Mouse (Mus musculus) urinary bladder, adult 2 months (tissue): ENCODE results near the gene Sult1d1. TPM values are rescaled to one million over a fixed set of nuclear protein-coding genes. Genes with fewer than 3 reads are reported as not detected.
"Not testable (repeated sequence)": the region's sequence is repeated elsewhere in the genome, so short reads cannot be mapped to it uniquely, and the experiment has no call there.

Source experiments
- DNase-seq: peaks from one replicate; pipeline ENCODE4 v3.0.0; 2022; ENCODE audit warnings: low spot score
- polyA plus RNA-seq: library from polyadenylated mRNA; depleted of rRNA; stranded (reverse); fragments of >200 nt; gene quantifications from 2 replicates; pipeline ENCODE4 v1.2.3, GENCODE M21; 2012; rRNA removed

The Sult1d1 gene
- 0.04 TPM in 1 of 2 replicates, not detected in the other for polyA plus RNA-seq

DNA sequence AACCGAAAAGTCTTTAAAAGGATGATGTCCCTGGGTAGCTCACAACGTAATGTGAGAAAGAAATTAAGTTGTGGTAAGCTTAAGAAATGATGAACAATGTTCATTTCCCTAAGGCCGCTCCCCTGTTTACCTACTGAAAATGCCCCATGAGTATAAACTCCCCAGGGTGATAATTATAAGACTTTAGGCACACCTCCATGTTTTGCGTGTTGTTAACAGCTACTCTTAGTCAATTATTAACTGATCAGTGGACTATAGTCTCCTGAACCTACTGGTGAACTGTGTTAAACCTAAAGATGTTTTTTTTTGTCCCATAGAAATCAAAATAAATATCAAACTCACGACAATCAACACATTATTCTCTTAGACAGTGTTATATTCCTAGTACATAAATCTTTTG is at the start of gene Sult1d1:
Gene Sult1d1 (minus strand): TSS at position 183 of the 400 bp plus-strand sequence.
- DNase-seq: no peak

DNA sequence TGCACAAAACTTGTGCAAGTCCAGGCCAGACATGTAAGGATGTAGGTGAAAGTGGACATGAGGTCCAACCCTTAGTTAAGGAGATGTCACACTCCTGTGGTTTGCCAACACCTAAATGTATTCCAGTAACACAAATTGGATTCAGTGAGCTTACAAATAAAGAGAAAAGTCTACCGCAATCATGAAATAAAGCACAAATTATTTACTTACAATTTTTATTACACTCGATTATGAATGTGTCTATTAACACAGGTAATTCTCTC is 46.2 kb upstream of the Sult1d1 start:
- DNase-seq: no peak

DNA sequence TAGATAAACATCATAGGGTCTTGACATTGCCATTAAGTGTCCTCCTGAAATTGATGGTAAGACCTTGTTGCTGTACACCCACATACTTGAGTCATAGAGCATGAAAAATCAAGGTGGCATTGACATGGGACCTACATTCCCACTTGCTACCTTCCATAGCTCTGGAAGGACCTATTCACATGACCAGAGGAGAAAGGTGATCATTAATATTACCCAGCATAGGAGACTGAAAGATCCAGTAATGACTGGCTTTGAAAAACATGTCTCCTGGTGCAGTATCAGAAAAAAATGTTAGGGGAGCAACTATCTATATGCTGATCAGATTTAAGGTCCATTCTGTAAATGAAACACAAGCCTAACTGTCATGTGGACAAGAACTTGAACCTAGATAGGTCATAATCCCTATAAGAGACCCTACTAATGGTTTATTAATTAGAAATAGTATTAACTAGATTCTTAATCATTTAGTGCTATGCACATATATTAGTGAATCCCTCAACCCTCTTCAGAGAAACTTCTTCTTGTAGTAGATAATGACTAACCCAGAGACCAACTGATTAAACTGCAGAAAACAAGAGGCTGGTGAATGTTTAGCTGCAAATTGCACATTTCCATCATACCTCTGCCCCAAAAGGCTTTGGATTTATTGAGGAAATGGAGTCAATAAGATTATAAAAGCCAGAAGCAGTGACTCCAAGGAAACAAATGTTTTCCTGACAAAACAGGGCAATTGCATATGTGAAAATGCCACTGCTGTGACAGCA is 45.7 kb upstream of the Sult1d1 start:
- no peak for DNase-seq

DNA sequence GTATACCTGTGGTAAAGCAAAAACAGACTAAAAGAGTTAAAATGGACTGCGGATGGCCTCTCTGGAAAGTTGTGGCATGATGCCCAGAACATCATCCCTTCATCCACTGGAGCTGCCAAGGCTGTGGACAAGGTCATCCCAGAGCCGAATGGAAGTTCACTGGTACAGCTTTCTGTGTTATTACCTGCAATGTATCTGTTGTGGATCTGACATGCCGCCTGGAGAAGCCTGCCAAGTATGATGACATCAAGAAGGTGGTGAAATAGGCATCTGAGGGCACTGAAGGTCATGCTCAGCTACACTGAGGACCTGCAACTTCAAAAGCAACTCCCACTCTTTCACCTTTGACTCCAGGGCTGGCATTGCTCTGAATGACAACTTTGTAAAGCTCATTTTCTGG is 32.2 kb upstream of the Sult1d1 start:
- no peak for DNase-seq

DNA sequence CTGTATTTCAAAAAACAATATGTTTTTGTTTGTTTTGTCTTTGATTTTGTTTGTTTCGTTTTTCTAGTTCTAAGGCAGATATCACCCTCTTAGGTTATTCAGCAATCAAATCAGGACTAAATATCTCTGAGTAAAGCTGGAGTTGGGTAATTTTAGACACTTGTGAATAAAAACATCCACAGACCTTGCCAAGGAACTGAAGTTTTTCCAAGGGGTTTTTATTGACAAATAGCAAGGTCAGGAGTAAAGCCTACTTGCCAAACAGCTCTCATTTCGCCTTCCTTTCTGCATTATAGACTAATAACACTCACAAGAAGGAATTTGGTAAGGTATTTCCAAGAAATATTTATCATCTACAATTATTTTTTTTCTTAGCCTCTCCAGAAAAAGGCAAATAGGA is 29.1 kb upstream of the Sult1d1 start:
- DNase-seq: no peak

DNA sequence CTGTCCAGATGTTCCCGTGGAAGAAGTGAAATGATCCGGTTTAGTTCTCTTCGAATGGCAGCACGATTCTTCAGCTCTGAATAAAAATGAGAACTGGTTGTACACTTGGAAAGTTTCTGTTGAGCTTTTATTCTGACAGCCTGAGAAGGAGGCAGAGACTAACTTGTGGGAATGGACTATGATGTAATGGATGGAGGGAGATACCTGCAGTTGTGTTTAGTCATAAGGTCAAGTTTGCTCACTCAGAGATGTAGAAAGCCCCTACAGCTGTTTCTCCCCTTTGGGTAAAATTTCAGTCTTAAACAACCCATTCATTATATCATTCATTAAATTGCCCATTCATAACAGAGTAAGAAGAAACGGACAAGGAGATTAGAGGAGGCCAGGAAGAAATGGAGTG is 22.7 kb upstream of the Sult1d1 start, which contains the start of gene Sult1e1:
Gene Sult1e1 (minus strand): TSS at position 101 of the 400 bp plus-strand sequence.
- DNase-seq: no peak

DNA sequence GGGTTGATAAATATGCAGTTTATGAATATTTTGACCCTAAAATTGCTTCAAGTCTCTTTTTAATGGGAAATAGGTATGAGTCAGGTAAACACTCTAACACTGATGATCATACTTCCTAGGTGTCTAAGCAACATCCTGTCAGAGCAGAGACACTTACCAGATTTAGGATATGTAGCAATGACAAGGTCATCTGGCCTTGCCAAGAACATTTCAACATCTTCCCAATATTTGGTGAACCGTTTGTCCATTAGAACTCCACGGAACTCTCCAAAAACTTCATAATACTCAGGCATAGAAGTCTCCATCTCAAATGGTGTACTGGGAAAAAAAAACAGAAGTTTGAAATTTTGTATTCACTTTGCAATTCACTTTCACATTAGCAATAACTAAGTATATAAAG is 21.1 kb upstream of the Sult1d1 start:
- no peak for DNase-seq

DNA sequence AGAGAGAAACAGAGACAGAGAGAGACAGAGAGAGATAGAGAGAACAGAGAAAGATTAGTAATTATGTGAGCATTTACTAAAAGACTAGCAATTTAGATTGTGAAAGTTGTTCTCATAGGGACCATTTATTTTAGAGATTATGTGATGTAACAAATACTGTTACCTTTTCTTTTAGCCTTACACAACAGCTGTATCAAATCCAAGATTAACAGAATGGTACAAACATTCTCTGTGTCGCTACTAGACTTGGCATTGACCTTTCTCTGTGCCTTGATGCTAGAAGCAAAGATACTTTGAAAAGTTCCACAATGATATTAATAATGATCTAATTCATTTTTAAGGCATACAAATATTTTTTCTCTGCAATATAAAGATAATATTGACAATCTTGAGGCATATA is 11.6 kb upstream of the Sult1d1 start:
- DNase-seq: no peak

DNA sequence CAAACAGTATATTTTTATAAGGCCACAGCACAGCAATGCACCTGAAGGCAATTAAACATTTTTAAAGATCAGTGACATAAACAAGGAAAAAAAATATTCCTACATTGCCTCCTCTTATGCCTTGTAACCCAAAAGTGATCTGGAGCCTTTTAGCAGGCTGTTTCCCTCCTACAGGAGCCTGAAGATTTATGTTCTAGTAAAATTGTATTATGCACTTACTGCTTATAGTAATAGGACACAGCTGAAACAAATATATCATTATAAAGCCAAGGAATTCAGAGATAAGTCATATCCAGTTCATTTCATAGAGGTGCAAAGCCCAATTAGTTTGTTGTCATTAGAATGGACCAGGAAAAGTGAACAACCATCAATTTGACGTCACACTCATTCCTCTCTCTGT is 5.3 kb upstream of the Sult1d1 start:
- DNase-seq: no peak

DNA sequence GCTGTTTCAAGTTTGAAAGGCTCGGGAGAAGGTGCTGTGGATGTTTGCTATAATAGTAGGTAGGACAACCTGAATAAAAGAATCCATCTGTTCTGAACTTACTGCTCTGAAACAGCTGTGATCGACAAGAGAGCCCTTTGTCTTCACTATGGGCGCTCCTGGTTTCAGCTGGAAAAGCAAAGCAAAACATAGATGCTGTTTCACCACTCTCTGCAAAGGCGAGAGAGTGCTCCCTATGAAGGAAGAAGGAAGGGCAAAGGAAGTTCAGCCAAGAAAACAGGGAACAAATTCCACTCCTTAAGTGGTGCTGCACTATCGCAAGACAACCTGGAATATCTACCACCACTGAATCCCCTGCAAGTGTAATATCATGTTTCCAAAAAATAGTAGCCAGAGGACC is 4.7 kb upstream of the Sult1d1 start:
- DNase-seq: no peak

DNA sequence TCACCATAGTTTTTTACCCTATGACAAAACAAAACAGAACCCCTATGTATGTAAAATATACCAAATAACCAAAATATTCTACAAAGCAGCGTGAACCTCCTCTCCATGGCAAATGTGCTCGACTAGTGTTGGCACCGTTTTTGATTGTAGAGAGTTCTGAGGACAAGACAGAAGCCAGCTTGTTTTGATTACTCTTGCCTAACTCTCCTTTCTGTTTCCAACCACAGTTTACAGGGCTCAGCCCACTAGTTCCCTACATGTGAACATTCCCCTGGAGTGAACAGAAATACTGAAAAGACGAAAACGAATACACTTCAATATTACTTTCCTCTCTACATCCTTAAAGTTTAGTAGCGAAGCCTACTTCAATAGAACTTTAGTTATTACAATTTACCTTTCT is 4.0 kb upstream of the Sult1d1 start:
- DNase-seq: no peak

DNA sequence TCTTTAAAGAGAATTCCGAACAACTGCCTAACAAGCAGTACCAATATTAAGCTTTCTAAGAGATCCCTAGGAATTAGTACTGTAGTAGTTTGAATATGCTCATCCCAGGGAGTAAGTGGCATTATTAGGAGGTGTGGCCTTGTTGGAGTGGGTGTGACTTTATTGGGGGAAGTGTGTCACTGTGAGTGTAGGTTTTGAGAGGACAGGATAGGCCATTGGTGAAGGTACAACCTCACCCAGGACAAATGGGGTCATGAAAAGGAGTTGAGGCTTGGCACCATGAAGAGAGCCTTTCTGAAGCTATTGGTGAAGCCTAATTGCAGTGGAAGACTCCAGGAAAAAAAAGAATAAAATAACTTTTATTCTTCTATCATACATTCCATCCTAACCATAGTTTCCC is 1.5 kb downstream of the Sult1d1 start:
- no peak for DNase-seq

DNA sequence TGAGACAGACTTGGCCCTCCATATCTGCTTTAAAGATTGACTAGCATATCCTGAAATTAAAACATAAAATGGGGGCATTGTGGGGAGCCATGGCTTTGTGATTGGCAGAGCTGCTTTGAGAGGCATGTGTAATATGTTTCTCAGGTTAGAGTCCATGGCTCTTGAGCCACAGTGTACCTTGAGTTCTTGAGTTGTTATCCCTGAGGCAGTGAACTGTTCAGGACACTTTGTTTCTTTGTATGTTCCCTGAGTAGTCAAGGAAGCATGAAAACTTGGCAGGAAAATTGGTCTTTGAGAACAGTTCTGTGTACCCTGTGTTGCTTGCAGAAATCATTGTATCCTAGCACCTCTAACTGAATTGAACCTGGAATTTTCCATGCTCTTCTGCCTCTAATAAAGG is 5.9 kb downstream of the Sult1d1 start:
- no peak for DNase-seq

DNA sequence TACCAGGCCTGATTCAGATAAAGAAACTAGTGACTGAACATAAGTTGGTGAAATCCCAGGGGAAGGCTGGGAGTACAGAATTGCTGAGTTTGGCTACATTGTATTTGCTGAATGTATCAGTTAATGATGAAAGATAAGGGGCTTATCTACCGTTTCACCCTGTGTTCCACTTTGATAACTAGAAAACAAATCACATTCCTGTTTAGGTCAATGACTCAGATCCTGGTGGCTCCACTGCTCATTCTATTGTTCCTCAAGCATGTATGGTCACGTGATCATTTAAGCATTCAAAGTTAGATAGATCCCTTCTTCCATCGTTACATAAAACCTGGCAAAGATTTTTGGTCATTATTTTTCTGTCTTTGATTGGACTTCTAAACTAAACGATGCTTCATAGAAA is 6.3 kb downstream of the Sult1d1 start:
- DNase-seq: no peak

DNA sequence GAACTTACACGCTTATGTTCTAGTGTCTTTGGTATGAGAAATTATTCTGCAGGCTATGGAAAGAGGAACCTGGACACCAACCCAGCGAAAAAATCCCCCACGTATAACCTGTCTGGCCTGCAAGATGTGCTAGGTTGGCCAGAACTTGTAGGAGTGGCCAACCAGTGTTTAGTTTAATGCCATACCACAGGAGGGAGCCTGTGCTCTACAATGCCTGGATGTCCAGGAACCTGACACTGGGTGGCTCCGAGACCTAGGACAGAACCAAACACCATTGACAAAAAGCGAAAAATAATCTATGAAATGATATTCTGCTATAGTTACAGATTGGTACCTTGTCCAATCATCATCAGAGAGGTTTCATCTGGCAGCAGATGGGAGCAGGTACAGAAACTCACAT is 8.7 kb downstream of the Sult1d1 start:
- no peak for DNase-seq

DNA sequence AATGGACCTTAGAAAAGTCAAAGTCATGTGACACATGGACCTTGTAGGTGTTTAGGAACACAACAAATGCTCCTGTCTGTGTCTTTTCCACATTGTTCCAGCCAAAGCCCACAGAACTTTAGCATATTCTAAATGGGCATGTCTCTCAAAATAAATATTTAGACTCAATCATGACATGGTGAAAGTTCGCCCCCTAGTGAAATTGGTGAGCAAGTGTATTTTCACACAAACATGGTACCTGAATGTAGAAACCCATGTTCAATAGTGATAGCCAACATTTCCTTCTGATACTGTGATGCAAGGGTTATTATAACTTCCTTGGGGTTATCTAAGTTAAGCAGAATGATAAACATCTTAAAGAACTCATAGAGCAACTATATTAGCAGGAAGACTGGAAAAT is 17.9 kb downstream of the Sult1d1 start:
- DNase-seq: no peak

DNA sequence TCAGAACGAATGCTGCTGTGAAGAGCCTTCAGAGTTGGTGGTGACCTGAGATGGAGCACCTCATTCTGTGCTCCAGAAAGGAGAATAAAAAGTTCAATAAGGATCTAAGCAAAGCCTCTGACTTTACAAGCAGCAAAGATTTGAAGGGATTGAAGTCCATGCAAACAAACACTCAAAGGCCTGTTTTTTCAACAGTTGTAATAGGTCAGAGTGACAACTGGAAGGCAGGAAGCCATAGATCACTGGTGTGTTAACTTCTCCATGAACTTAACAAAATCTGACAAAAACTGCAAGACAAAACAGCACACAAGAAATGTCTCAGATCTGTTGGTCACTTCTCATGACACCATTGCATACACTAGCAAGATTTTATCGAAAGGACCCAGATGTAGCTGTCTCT is 30.7 kb downstream of the Sult1d1 start, which contains the start of gene Sult1b1:
Gene Sult1b1 (minus strand): TSS at position 85 of the 400 bp plus-strand sequence.
- no peak for DNase-seq

DNA sequence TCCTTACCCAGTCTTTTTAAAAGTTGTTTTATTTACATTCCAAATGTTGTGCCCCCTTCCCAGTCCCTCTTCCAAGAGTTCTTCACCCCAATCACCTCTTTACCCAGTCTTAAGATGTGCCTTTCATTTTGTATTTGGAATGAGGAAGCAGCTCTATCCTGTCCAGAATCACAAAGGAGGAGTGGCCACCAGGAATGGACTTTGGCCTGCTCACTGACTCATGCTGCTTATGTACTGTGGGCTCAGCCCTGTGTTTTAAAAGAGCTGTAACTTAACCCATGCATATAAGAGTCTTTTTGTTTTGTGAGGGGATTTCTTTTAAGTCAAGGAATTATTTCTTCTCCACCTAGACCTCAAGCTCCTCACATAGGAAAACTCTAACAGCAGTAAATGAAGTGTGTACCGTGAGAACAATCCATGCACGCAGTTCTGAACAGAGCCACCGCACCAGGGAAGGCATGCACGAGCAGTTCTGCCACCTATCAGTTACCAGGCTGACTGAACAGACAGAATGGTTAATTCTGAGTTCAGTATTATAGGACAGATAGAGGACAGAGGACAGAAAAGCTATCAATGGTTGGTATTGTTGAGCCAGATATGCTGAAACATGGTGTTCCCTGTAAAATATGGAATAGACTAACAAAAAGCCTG is 32.7 kb downstream of the Sult1d1 start:
- DNase-seq: no peak

DNA sequence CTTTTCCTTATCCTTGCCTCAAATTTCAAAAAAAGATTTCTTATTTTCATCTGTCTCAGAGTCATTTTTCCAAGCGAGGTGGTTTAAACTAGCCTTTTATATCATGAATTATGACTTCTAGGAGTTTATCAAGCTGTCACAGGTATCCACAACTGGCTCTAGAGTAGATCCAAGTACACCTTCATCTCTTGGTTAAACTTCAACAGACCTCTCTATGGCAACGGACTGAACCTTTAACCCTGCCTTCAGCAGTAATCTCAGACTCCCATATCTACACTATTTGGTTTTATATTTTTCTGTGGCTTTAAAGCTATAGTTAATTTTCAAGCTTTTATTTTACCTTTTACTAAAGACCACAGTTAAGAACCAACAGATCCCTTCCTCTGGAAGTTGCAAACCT is 36.5 kb downstream of the Sult1d1 start:
- no peak for DNase-seq

DNA sequence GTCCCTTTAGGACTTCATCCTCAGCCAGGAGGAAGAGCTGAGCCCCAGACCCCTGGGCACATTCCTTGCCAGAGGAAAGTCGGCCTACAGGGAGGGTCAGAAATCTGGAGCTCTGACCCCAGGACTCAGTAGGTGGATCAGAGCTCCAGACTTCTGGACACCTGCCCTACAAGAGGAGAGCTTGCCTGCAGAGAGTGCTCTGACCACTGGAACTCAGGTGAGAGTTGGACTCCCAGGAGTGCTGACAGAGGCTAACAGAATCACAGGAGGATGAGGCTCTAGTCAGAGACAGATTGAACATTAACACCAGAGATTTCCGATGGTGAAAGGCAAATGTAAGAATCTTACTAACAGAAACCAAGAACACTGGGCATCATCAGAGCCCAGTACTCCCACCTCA is 45.3 kb downstream of the Sult1d1 start:
- not testable (repeated sequence) for DNase-seq

DNA sequence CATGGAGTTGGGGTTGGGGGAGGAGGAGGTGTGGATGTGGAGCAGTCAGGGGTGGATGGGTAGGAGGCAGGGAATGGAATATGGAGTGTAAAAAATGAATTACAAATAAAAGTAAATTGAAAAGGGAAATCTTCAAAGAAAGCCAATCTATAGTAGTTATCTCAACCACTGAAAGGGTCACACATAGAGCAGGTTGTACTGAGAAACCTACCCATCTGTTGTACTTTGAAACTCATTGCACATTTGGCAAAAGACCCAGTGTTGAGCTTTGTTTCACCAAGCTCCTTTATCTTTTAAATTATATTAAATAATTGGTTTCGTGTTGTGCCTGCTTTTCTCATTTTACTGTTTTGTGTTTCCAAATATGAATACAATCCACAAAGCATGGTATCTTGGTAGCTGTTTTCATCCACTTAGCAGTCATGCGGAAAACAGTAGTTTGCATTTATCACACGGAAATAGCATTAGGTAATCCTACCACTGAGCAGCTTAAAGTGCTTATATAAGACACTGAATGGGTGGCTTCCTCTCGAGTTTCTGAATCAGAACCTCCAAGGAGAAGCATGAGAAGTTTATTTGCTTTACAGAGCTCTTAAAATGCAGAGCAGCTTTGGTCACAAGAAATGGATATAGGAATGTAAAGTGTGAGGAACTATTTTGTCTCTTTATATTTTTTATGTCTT is 62.9 kb downstream of the Sult1d1 start:
- no peak for DNase-seq
